Mouse (Mus musculus): Measurements from ENCODE around the gene Olfr808.

The Olfr808 gene

DNA sequence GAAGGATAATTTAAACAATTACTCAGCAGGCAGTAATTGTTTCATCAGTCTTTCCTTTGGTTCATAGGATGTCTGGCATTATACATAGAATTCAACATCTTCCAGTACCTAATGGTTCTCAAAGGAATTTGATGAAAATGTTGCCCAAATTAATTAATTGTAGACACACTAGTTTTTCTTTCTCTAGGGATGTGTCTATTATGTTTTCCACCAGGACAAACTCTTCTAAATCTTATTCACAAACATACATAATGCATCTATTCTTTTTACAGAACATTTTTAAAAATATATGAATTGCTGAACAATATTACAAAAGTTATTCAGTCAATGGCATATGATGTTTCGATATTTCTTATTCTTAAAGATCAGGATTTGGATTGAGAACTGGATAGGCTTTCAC is at the start of gene Olfr808:
Gene Olfr808 (plus strand): TSS at position 301 of the 400 bp plus-strand sequence.
- DNase-seq, result no peak

DNA sequence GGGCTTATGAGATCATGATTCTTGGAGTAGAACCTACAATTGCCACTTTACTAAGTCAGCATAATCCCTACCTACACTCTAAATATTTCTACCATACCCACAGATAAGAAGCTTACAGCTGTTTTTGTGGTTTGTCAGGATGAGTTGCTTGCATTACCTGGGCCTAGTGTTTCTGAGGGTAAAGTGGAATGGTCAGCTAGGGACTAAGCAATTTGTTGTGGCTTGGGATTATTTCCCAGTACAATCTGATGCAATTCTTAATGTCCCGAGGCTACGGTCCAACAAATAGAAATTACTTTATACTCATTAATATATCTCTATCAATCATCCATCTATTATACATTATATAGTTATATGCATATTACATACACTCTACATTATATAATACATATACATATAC is 36.0 kb upstream of the Olfr808 start, which contains the start of gene Olfr805:
Gene Olfr805 (minus strand): TSS at position 101 of the 400 bp plus-strand sequence.
- DNase-seq, result no peak

DNA sequence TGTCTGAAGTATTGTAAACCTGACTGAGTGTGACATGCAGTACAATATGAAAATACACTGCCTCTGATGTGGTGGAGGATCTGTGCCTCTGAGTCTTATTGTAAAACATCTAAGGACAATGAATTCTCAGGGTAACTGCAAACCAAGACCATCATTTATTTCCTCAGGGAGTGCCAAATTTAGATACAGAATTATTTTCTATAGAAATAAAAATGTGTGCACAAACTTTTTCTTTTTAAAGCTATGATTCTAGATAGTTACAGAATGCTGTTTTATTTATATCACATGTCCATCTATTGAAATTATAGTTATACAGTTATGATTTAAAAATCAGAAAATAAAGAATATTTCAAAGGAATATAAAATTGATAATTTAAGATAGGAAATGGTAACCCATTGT is 23.5 kb upstream of the Olfr808 start, which contains the start of gene Olfr806:
Gene Olfr806 (minus strand): TSS at position 101 of the 400 bp plus-strand sequence.
- no peak for DNase-seq

DNA sequence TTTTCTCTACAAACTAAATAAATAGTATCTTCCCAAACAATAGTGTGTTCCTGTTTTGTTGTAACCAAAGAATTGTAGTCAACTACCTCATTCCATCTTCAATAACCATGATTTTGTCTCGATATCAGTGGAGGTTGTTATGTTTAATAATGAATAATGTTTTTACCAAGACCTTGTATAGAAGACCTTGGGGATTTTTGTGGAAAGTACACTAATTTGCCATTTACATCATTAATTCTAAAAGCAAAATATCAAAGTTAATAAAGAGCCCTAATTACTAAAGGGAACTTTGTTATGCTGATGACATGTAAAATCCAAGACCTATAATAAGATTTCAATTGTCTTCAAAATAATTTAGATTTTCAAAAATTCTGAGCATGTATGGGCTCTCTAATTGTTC is 7.6 kb upstream of the Olfr808 start, which contains the start of gene Olfr807:
Gene Olfr807 (minus strand): TSS at position 101 of the 400 bp plus-strand sequence.
- no peak for DNase-seq

DNA sequence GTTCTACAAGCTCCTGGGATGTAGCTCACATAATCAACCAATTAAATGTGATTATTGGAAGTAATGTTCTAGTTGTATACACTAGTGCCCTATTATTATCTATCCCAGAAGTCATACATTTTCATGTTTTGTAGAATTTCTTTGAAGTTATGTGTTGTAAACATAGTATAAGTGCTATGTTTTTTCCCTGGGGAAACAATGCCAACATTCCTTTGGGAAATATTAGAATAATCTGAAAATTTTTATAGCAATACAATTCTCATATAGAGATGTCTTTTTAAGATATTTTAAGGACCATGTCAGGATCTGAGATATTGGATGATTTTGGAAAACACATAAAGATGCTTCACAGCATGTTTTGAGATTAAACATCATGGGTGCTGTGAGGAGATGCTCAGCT is 9.1 kb downstream of the Olfr808 start, which contains the start of gene Olfr809:
Gene Olfr809 (plus strand): TSS at position 301 of the 400 bp plus-strand sequence.
- no peak for DNase-seq

DNA sequence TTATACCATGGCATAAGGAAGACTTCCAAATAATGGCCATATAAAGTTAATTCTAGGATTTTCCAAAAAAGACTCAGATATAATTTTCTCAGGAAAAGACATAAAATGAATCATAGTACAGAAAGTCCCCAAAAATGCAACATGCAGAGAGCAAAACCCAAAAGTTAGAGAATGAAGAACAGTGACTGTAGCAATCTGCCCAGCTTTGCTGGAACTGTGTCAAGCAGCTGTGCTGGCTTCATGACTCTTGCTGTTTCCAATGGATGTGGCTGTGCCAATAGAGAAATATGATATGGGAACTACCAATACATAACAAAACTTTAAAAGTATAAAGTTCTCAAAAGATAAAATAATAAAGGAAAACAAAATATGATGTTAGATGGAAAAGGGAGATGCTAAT is 12.8 kb downstream of the Olfr808 start:
- no peak for DNase-seq

DNA sequence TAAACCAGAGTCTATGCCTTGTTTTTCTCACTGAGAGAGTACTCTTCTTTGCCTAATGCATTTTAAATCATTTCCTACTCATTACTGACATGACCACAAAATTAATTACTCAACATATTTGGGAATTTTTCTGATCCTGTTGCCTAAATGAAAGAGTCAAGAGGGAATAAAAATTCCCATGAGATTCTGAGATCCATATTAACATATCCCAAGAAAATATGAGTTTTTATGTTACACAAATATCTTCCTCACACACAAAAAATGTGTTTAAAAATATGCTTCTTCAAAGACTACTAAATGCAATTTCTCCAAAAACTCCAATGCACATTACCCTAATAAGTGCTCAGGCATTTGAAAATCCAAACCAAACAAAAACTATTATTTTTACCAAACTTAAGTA is 29.5 kb downstream of the Olfr808 start, which contains the start of gene Olfr810:
Gene Olfr810 (minus strand): TSS at position 101 of the 400 bp plus-strand sequence.
- no peak for DNase-seq

- DNase-seq, result no peak
Measured at GRCm38 (mm10) chr10:129804296-129804695, 39.0 kb downstream of the Olfr808 start, which contains the start of gene Olfr811. Gene Olfr811, minus strand, starts transcription at chr10:129804396.
